Comparison of ENCODE assay signal across 18 mouse cellular contexts in genomic region chr6:53664759-53665158, GRCm38 (mm10).
"Had no signal": no experiment of that assay in that cellular context is flagged by ENCODE, and none has a peak within 500 bp of the region (broad histone marks: within the 10 kb centered on the region; RNA-seq: fewer than 3 reads in every experiment).

No protein-coding gene starts in this region.

- H3K4me2 ChIP-seq: kidney, embryonic 15.5 days; limb, embryonic 13.5 days; liver, embryonic 11.5 days; liver, embryonic 15.5 days; midbrain, embryonic 12.5 days; neural tube, embryonic 13.5 days had no signal

- H3K4me3 ChIP-seq: kidney, embryonic 15.5 days; left cerebral cortex, adult 2 months; limb, embryonic 13.5 days; liver, embryonic 15.5 days; megakaryocyte, embryonic 14.5 days; midbrain, embryonic 12.5 days; neural tube, embryonic 13.5 days had no signal

- H3K4me1 ChIP-seq: liver, embryonic 15.5 days; megakaryocyte, embryonic 14.5 days had no signal

- H3K9me3 ChIP-seq: kidney, embryonic 15.5 days; limb, embryonic 13.5 days; liver, embryonic 15.5 days; megakaryocyte, embryonic 14.5 days; midbrain, embryonic 12.5 days; neural tube, embryonic 13.5 days had no signal

- H3K27me3 ChIP-seq: limb, embryonic 13.5 days; liver, embryonic 15.5 days; megakaryocyte, embryonic 14.5 days; midbrain, embryonic 12.5 days; neural tube, embryonic 13.5 days had no signal

- H3K36me3 ChIP-seq: kidney, embryonic 15.5 days; liver, embryonic 15.5 days; midbrain, embryonic 12.5 days; neural tube, embryonic 13.5 days had no signal

- ATAC-seq: intestine, embryonic 16.5 days; midbrain, embryonic 16.5 days had no signal

- H3K9ac ChIP-seq: kidney, embryonic 15.5 days; limb, embryonic 13.5 days; liver, embryonic 15.5 days; midbrain, embryonic 12.5 days; neural tube, embryonic 13.5 days had no signal

- DNase-seq: kidney, adult 2 months; kidney, postnatal 25 days; retina, postnatal 1 day; right cerebral cortex, postnatal 4 days; spleen, adult 18-20 months; thymus, adult 2 months; thymus, postnatal 25 days had no signal

- H3K27ac ChIP-seq: kidney, embryonic 15.5 days; left cerebral cortex, adult 2 months; liver, embryonic 15.5 days; macrophage; midbrain, embryonic 12.5 days; neural tube, embryonic 13.5 days had no signal
